Mouse (Mus musculus) gastrocnemius, adult 18-20 months (tissue): ENCODE results near the gene Abca2. TPM values are rescaled to one million over a fixed set of nuclear protein-coding genes. Genes with fewer than 3 reads are reported as not detected.
"Not testable (repeated sequence)": the region's sequence is repeated elsewhere in the genome, so short reads cannot be mapped to it uniquely, and the experiment has no call there.

ENCODE experiments used
- DNase-seq: peaks from one replicate; pipeline ENCODE4 v3.0.0; 2021; ENCODE audit warnings: low spot score
- long read RNA-seq, 2 experiments: library from polyadenylated mRNA; stranded (forward); transcript quantifications; one replicate each; pipeline ENCODE4 v2.0.0; 2021
- total RNA-seq, 2 experiments: library from RNA; stranded (reverse); gene quantifications; 2 replicates each; pipeline ENCODE4 v1.2.3; 2021

The Abca2 gene
- total RNA-seq = 10 to 100 TPM; 14.1 to 15.5 TPM
- long read RNA-seq, experiment 1, full-length matches to known transcripts = 2 of 27 reads
- long read RNA-seq, experiment 1, partial matches to known transcripts = 23 of 27 reads
- long read RNA-seq, experiment 1, other reads (novel, unspliced or antisense) = 2 of 27 reads
- long read RNA-seq, experiment 2, full-length matches to known transcripts = 4 of 10 reads
- long read RNA-seq, experiment 2, partial matches to known transcripts = 3 of 10 reads
- long read RNA-seq, experiment 2, other reads (novel, unspliced or antisense) = 3 of 10 reads

- peak; percentile 92 for DNase-seq
Observed at GRCm38 (mm10) chr2:25428442-25429236, at the start of gene Abca2. Gene Abca2, plus strand, starts transcription at chr2:25428703.

- no peak for DNase-seq
Observed at GRCm38 (mm10) chr2:25384492-25384891, 44.0 kb upstream of the Abca2 start.

- DNase-seq = no peak
Observed at GRCm38 (mm10) chr2:25391266-25391665, 37.2 kb upstream of the Abca2 start.

DNA sequence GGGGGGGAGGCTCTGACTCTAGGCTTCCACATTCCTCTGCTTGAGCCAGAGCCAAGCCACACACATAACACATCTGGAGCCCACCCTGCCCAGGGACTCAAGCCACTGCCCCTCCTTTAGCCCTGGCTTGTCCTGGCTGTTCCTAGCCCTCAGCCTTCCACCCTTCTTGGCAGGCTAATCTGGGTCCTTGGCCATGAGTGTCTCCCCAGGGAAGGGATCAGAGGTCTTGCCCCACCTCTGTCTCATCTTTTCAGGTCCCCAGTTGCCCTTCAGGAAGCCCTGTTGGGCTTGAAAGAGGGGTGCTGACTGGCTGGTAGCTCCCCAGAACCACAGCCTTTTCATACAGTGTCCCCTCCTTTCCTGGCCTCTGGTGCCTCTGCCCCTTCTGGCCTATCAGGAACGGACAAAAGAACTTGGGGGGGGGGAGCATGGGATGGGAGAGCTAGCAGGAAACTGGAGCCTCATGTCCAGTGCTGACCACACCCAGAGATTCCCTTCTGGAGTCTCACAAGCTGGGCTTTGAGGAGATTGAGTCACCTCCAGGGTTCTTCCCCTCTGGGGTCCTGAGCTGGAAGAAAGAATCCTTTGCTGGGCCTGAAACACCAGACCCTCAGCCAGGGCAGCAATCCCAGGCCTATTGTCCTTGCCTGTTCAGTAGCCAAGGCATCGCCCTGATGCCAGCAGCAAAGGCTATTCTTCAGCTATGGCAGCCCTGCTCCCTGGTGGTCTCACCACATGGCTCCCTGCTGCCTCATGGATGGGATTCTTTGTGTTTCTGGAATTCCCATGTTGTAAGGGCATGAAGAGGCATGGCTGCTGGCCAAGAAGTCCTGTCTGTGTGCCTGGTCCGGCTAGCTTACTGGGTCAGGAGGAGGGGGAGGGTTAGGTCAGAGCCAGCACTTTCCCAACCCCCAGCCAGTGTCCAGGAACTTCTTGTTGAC lies 34.0 kb upstream of the Abca2 start:
- peak; percentile 76 for DNase-seq

DNA sequence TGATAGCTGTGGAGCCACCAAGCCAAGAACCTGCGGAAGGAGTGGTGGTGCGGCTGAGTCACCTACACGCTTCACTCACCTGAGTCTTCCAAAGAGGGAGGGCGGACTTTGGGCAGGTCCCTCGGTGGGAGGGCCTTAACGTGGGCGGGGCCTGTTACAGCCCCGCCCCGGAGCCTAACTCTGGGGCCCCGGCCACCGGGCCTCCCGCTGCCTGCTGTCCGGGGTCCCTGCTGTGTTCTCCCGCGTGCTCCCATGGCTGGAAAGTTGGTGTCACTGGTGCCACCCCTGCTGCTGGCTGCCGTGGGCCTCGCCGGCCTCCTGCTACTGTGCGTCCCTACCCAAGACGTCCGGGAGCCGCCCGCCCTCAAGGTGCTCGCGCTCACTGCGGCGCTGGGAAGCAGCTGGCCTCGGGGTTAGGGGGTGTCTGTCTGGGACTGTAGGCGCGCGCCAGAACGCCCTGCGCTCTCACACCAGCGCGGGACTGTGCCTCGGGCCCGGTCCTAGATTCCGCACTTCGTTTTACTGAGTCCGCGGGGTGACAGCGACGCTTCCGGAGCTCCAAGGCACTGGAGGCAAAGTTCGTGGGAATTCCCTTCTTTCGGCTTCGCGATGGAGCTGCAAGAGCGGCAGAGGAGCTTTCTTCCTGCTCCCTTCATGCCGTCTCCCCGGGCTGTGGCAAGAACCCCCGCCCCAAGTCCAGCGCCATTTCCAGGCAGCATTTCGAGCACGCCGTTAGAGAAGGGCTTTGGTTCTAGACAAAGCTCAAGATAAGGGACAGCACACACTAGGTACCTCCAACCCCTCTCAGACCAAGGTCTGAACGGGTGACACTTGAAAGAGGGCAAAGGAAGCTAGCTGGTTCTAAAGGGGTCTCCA lies 32.5 kb upstream of the Abca2 start, which contains the start of gene Entpd2:
Entpd2 (plus strand) TSS at position 154 of the 876 bp plus-strand sequence.
- DNase-seq = peak; percentile 39

DNA sequence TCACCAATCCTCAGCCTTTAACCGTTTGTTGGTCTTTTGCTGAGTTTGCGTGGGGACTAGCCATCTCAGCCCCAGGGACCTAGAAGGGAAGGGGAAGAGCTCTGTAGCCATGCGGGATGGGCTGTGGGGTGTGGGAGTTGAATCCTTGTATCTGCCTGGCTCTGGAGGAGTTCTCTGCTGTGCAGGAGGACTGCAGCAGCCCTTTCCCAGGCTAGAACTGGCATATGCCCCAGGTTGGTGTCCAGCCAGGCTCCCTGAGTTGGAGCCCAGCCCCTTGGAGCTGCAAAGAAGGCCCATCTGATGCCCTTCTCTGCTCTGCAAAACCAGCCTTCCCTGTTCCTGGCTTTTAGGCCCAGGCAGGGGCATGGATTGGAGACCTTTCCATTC lies 31.9 kb upstream of the Abca2 start:
- no peak for DNase-seq

DNA sequence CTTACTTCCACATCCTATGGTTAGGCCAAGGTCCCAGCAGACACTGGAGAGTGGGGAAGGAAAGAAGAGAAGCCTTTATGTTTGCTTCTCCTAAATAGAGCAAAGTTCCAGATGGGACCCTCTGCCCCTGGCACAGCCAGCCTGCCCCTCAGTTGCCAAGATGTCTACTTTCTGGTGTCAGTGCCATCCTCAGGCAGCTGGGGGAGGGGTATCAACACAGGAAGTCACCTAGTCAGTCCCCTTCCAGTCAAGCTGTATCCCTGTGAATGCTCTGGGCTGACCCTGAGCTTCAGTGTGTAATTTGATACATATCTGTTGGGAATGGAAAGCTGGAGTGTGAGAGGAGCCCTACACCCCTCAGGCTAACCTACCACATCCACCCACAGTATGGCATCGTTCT lies 31.5 kb upstream of the Abca2 start:
- DNase-seq = no peak

GRCm38 (mm10) chr2:25398065-25398464 lies 30.4 kb upstream of the Abca2 start:
- DNase-seq = no peak

- DNase-seq = no peak
Observed at GRCm38 (mm10) chr2:25399051-25399450, 29.5 kb upstream of the Abca2 start, which contains the start of gene Npdc1. Gene Npdc1, plus strand, starts transcription at chr2:25399351.

DNA sequence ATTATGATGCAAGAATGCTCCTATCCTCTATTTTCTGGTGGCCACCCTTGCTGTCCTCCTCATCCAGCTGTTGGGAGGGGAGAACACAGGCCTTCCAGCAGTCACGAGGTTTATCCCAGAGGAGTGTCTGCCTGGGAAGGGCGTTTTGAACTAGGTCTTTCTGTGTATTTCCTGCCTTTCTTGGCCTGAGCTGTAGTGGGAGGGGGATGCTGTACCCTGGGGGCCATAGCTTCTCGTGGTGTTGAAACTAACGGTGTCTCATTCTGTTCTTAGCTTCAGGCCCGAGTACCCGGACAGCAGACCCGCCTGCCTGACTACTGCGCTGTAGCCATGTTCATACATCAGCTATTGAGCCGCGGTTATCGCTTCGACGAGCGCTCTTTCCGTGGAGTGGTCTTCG lies 28.2 kb upstream of the Abca2 start:
- peak; percentile 80 for DNase-seq

GRCm38 (mm10) chr2:25400764-25401163 lies 27.7 kb upstream of the Abca2 start:
- peak; percentile 62 for DNase-seq

- DNase-seq = peak; percentile 38
Observed at GRCm38 (mm10) chr2:25402377-25402971, 26.0 kb upstream of the Abca2 start.

DNA sequence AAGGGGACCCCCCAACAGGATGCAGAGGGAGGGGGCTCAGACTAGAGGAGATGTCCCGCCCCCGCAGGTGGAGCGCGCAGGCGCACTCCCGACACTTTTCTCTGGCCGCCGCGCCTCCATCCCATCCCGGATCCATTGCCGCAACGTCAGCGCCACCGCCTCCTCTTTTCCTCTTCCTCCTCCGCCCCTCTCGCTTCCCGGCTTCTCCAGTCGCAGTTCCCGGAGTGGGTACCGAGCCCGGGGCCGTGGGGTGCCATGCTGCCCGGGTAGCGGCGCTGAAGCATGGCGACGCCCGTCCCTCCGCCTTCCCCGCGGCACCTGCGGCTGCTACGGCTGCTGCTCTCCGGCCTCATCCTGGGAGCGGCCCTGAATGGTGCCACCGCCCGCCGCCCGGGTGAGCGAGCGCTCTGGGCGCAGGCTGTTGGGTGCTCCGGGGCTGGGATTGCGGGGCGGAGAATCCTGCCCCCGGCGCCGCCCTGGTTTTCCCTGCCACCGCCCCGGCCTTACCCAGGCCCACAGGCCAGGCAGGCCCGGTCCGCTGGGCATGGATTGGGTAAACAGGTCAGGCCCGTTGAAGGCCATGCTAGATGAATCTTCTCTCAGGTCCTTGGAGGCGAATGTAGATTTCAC lies 25.4 kb upstream of the Abca2 start:
- peak; percentile 61 for DNase-seq

- no peak for DNase-seq
Observed at GRCm38 (mm10) chr2:25403994-25404393, 24.5 kb upstream of the Abca2 start.

- no peak for DNase-seq
Observed at GRCm38 (mm10) chr2:25408908-25409307, 19.6 kb upstream of the Abca2 start.

DNA sequence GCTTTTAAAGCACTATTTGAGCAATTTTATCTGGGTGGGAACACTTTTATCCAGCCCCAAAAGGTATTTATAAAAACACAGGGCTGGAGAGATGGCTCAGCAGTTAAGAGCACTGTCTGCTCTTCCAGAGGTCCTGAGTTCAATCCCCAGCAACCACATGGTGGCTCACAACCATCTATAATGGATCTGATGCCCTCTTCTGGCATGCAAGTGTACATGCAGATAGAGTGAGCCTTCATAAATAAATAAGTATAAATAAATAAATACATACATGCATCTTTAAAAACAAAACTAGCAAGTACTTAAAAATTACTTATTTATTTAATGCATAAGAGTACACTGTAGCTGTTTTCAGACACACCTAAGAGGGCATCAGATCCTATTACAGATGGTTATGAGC lies 15.1 kb upstream of the Abca2 start:
- DNase-seq = not testable (repeated sequence)

- DNase-seq = peak; percentile 41
Observed at GRCm38 (mm10) chr2:25417426-25417825, 11.1 kb upstream of the Abca2 start.

- peak; percentile 34 for DNase-seq
Observed at GRCm38 (mm10) chr2:25421896-25422295, 6.6 kb upstream of the Abca2 start.

DNA sequence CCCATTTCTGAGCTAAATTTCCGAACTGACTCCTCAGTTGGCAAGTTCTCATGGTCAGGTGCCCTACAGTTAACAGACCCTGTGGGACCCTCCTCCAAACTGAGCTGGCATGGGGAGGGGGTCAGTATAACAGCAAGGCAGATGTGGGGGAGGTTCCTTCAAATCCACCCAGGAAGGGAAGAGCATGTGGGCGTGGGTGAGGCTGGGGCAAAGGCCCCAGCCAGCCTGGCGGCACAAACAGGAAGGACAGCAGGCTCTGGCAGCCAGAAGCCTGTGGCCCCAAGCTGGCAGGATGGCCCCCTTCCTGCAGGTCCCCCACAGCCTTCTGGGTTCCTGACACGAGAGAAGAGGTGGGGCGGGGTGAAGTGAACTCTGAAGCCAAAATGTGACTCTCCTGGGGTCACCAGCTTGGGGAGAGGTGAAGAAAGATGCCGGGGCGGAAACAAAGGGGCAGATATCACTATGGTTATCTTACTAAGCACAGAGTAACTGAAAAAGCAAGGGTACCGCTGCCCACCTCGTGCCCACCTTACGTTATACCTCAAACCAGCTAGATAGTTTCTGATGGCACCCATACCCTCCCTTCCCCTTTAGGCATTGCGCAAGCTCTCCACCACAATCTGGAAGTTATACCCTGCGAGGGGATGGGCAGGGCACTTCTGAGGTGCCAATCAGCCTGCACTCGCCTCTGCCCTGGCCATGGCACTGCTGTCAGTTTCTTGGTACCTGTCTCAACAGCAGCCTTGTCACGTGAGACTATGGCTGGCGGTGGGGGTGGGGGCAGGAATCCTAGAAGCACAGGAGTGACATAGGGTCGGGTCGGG lies 5.7 kb upstream of the Abca2 start, which contains the start of gene Fut7:
Fut7 (plus strand) TSS at position 681 of the 824 bp plus-strand sequence.
- DNase-seq = peak; percentile 20
